Mouse (Mus musculus) limb, embryonic 11.5 days (tissue): ENCODE data around the gene Gm28043. TPM values are rescaled to one million over a fixed set of nuclear protein-coding genes. Genes with fewer than 3 reads are reported as not detected.
A peak's percentile ranks its signal among the peaks of the same experiment; 100 is the strongest.

Experiments used
- ATAC-seq: fragments of 200-750 bp; cut with Nextera tagmentation; 2 replicates; pipeline ENCODE4 v1.8.0; 2017; ENCODE audit warnings: low read depth; ENCODE audit not compliant: insufficient number of reproducible peaks, low FRiP score, low TSS enrichment
- DNase-seq: peaks from one replicate; pipeline ENCODE4 v3.0.0-alpha.2; 2015; ENCODE audit warnings: low spot score
- H3K27ac ChIP-seq: fragments of 300-500 bp; sonication (generic); replicated peaks from 2 replicates; pipeline ENCODE4 v1.5.1; 2014; ENCODE audit warnings: low read depth, mild to moderate bottlenecking, low read length
- H3K27me3 ChIP-seq: fragments of 300-500 bp; sonication (generic); 2 replicates; pipeline ENCODE4 v1.6.1; 2014; ENCODE audit warnings: mild to moderate bottlenecking, low read length, mixed read lengths; ENCODE audit not compliant: control insufficient read depth, insufficient read depth
- H3K36me3 ChIP-seq: fragments of 300-500 bp; sonication (generic); 2 replicates; pipeline ENCODE4 v1.6.1; 2014; ENCODE audit warnings: mild to moderate bottlenecking, low read length, moderate library complexity, mixed read lengths; ENCODE audit not compliant: control insufficient read depth, insufficient read depth
- H3K4me1 ChIP-seq: fragments of 300-500 bp; sonication (generic); 2 replicates; pipeline ENCODE4 v1.6.1; 2014; ENCODE audit warnings: low read length, mixed read lengths; ENCODE audit not compliant: control insufficient read depth, insufficient read depth
- H3K4me2 ChIP-seq: fragments of 300-500 bp; sonication (generic); 2 replicates; pipeline ENCODE4 v1.6.1; 2014; ENCODE audit warnings: low read depth, mild to moderate bottlenecking, moderate library complexity; ENCODE audit not compliant: severe bottlenecking
- H3K4me3 ChIP-seq: fragments of 300-500 bp; sonication (generic); 2 replicates; pipeline ENCODE4 v1.5.1; 2014; ENCODE audit warnings: low read depth, low read length
- H3K9ac ChIP-seq: fragments of 300-500 bp; sonication (generic); 2 replicates; pipeline ENCODE4 v1.6.1; 2014; ENCODE audit warnings: mild to moderate bottlenecking, low read length
- H3K9me3 ChIP-seq: fragments of 300-500 bp; sonication (generic); 2 replicates; pipeline ENCODE4 v1.6.1; 2016; ENCODE audit warnings: low read length; ENCODE audit not compliant: control insufficient read depth
- WGBS: fragments of 180-500 bp; shearing (Covaris S2); extraction: QIAGEN DNeasy Blood & Tissue Kit; methylation state at CpG from one replicate; pipeline ENCODE4 v1.1.7; 2014; 5-methylcytosine and 5-hydroxymethylcytosine counted together
- polyA plus RNA-seq: library from polyadenylated mRNA; unstranded; fragments of >200 nt; fragmentation: Nextera tagmentation; extraction: Ambion mirVana; gene quantifications from 2 replicates; pipeline ENCODE4 v1.2.1, GENCODE M21; 2014

The Gm28043 gene
- 2.9 and 3.1 TPM in 2 replicates for polyA plus RNA-seq

DNA sequence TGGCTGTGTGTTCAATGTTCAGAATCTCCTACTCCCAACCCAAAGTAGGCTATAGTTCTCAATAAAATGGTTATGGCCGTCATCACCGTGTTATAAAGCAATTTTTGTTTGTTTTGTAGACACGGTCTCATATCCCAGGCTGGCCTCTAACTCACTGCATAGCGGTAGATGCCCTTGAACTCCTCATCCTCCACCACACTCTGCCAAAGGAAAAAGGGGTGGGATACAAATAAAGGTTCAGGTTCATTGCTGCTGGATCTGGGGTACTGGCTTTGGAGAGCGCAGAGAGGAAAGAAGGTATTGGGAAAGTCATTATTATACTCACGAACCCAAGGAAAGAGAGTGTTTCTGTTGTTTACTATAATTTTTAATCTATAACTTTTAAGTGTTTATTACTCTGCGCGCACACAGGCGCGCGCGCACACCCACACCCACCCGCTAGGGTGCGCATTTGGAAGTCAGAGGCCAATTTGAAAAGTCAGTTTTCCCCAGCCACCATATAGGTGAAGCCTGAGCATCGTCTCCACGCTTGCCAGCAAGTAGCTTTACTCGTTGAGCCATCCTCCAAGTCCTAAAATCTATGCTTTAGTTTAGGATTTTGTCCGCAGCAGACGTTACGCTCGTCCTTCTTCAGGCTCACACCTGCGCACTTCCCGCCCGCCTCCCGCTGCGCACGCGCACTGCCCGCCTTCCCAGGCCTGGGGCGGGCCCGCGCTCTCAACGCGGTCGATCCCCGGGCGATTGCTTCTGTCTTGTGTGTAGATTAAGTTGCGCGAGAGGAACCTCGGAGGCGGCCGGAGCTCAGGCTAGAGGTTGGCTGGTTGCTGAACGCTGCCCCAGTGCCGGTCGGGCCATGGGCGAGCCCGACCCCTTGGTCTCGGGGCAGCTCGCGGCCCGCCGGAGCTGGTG lies at the start of gene Gm28043, which contains the start of gene Rnf8:
Gene Gm28043 (plus strand): TSS at position 762 of the 909 bp plus-strand sequence.
Gene Rnf8 (plus strand): TSS at position 676 of the 909 bp plus-strand sequence.
- peak; percentile 87 for ATAC-seq
- DNase-seq = peak; percentile 96
- Histone ChIP-seq H3K4me2 (peak within 1 kb of the TSS; percentile 90), H3K9ac (peak within 1 kb of the TSS; percentile 98), H3K36me3 (no peaks in the 10 kb centered on the region; the same call in 1 of the 2 replicates), H3K9me3 (no peaks in the 10 kb centered on the region), H3K27me3 (no peaks in the 10 kb centered on the region), H3K4me1 (peaks cover 10% of the 10 kb centered on the region; the same call in 1 of the 2 replicates), H3K4me3 (peak within 1 kb of the TSS; percentile 97), H3K27ac (peak within 1 kb of the TSS; percentile 95)
- 2% methylated on average over 52 of the region's 52 CpGs for WGBS

DNA sequence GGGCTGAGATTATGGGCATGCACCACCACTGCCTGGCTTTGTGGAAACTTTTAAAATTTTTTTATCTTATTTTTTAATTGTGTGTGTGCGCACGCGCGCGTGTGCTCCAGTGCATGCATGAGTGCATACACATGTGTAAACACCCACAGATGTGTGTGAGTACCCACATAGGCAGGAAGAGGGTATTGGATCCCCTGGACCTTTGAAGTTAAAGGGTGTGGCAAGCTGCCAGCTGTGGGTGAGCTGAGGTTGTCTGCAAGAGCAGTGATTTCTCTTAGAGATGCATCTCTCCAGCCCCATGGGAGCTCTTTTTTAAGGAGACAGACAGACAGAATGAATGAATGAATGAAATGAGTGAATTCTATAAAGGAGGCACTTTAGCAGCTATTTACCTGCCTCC lies 49.2 kb upstream of the Gm28043 start:
- ATAC-seq (no peak), DNase-seq (no peak)
- 95% methylated on average over 5 of the region's 5 CpGs for WGBS
- H3K9ac ChIP-seq = no peak overlapping the region
- no peaks in the 10 kb centered on the region for H3K4me1 ChIP-seq
- no peak overlapping the region for H3K4me2 ChIP-seq
- no peaks in the 10 kb centered on the region for H3K27me3 ChIP-seq
- H3K4me3 ChIP-seq = no peak overlapping the region
- H3K36me3 ChIP-seq = peaks cover 2% of the 10 kb centered on the region; the same call in 1 of the 2 replicates
- H3K9me3 ChIP-seq = no peaks in the 10 kb centered on the region
- H3K27ac ChIP-seq = no peak overlapping the region

DNA sequence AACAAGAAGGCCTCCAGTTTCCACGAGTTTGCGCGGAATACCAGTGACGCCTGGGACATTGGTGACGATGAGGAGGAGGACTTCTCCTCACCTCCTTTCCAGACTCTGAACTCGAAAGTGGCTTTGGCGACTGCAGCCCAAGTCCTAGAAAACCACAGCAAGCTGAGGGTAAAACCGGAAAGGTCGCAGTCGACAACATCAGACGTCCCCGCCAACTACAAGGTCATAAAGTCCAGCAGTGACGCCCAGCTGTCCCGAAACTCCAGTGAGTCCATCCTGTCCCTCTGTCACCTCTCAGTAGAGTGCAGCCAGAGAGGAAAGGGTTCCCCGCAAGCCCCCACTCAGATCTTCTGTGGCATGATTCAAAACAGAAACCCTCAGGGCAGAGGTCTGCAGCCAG lies 46.2 kb upstream of the Gm28043 start:
- Histone ChIP-seq H3K9me3 (no peaks in the 10 kb centered on the region), H3K27ac (no peak overlapping the region), H3K4me1 (no peaks in the 10 kb centered on the region), H3K27me3 (no peaks in the 10 kb centered on the region), H3K9ac (no peak overlapping the region), H3K36me3 (peaks cover 2% of the 10 kb centered on the region; the same call in 1 of the 2 replicates), H3K4me2 (no peak overlapping the region), H3K4me3 (no peak overlapping the region)
- 83% methylated on average over 15 of the region's 15 CpGs for WGBS
- no peak for DNase-seq
- ATAC-seq = no peak

DNA sequence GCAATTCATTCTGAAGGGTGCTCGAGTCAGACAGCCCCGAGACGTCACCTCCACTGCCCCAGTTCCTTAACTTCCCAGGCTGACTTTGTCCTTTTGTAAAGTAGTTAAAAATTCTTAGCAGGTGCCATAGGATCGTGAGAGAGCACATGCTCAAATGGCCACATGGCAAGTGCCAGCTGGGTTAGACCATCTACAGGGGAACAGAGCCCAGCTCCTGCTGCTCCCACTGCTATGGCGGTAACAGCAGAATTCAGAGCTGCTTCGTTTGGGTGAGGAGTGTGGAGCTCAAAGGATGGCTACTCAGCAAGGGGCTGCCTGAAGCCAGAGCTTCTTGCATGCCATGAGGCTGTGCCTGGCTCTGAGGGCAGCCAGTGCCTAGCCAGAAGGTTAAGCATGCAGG lies 44.8 kb upstream of the Gm28043 start:
- H3K36me3 ChIP-seq = peaks cover 2% of the 10 kb centered on the region; the same call in 1 of the 2 replicates
- H3K4me3 ChIP-seq = no peak overlapping the region
- ATAC-seq (no peak), DNase-seq (no peak)
- no peak overlapping the region for H3K4me2 ChIP-seq
- no peak overlapping the region for H3K9ac ChIP-seq
- WGBS = 87% methylated on average over 6 of the region's 6 CpGs
- H3K27me3 ChIP-seq = no peaks in the 10 kb centered on the region
- H3K27ac ChIP-seq = no peak overlapping the region
- H3K4me1 ChIP-seq = no peaks in the 10 kb centered on the region
- H3K9me3 ChIP-seq = no peaks in the 10 kb centered on the region

DNA sequence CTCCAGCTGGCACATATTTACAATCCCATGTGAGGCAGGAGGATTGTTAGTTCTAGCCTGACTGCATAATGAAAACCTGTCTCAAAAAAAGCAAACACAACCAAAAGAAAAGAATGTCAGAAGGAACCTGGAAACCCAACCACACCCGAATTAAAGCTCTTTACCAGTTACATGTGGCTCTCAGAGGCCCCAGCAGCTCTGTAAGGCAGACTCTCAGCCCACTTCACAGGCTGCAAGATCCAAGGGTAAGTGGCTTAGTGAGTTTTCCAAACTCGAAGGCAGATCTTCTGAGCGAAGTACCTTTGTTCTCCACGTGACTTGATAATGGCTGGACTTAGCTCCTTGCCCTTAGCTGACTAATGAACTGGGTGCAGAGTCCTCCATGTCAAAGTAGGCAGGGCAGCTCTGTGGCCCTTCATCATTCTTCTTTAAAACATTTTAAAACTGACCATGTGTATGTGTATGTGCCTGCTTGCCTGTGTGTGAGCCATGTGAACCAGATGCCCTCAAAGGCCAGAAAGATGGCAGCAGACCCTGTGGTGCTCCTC lies 35.0 kb upstream of the Gm28043 start:
- H3K27ac ChIP-seq = no peak overlapping the region
- H3K4me3 ChIP-seq = no peak overlapping the region
- peaks cover 2% of the 10 kb centered on the region; the same call in 1 of the 2 replicates for H3K36me3 ChIP-seq

DNA sequence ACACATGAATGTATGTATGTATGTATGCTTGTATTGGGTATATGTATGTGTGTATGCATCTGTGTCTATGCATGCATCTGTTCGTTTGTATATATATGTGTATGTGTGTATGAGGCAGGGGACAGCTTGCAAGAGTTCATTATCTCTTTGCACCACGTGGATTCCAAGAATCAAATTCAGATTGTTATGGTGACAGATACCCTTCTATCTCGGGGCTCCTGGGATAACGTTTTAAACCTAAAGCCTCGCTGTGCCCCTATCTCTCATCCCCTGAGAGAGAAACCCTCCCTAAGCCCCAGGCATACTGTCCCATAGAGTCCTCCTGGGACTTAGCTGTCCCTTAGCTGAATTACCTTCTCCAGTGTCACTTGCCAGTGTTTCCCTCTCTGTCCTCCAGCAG lies 31.1 kb upstream of the Gm28043 start:
- H3K4me3 ChIP-seq = no peak overlapping the region
- H3K4me1 ChIP-seq = no peaks in the 10 kb centered on the region
- no peak overlapping the region for H3K9ac ChIP-seq
- no peak for DNase-seq
- 87% methylated on average over 5 of the region's 5 CpGs for WGBS
- no peak for ATAC-seq
- no peaks in the 10 kb centered on the region for H3K27me3 ChIP-seq
- H3K9me3 ChIP-seq = no peaks in the 10 kb centered on the region
- no peak overlapping the region for H3K4me2 ChIP-seq
- no peak overlapping the region for H3K27ac ChIP-seq
- H3K36me3 ChIP-seq = 0 out of 2 replicates have a peak, but pooled peaks cover 2% of the 10 kb centered on the region

More for the DNA sequence above, 35.0 kb upstream of the Gm28043 start:
- Histone ChIP-seq H3K9me3 (no peaks in the 10 kb centered on the region), H3K4me2 (no peak overlapping the region), H3K27me3 (no peaks in the 10 kb centered on the region), H3K4me1 (no peaks in the 10 kb centered on the region), H3K9ac (no peak overlapping the region)
- no peak for DNase-seq
- no peak for ATAC-seq
- 90% methylated on average over 4 of the region's 4 CpGs for WGBS

DNA sequence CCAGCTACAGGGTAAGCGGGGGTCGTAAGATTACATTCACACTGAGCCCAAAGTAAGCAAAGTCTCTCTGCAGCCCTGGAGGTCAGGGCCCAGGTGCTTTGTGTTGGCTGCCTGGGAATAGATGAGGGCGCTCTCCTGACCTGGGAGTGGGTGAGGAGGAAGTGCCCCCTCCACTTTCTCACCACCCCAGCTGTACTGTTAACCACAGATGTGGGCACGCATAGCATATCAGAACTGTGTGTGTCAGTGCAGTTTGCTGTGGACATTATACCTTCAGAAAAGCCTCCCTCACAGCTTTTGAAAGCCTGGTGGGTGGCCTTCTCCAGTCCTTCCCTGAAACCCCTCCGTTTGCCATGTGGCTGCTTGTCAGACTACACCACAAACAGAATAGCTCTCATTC lies 30.4 kb upstream of the Gm28043 start:
- Histone ChIP-seq H3K4me2 (no peak overlapping the region), H3K9ac (no peak overlapping the region), H3K4me1 (peaks cover 4% of the 10 kb centered on the region), H3K27ac (no peak overlapping the region), H3K36me3 (0 out of 2 replicates have a peak, but pooled peaks cover 2% of the 10 kb centered on the region), H3K9me3 (no peaks in the 10 kb centered on the region), H3K4me3 (no peak overlapping the region), H3K27me3 (no peaks in the 10 kb centered on the region)
- ATAC-seq (no peak), DNase-seq (no peak)
- 73% methylated on average over 5 of the region's 5 CpGs for WGBS

DNA sequence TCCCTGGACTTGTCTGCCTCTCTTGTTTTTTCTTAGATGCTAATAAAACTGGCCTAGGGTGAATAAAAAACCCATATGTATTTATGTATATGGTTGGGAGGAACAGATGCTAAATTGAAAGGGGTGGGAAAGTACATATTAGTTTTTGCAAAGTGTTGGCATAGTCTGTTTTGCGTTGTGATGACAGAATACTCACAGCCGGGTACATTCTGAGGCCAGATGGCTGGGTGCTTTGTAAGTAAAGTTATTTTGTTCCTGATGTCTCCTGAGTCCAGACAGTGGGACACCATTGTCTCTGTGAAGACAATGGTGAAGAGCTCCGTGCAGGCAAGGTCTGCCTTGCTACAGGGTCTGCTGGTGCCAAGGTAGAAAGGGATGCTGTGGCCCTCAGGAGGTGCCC lies 29.9 kb upstream of the Gm28043 start:
- H3K36me3 ChIP-seq = no peaks in the 10 kb centered on the region
- H3K4me2 ChIP-seq = no peak overlapping the region
- 89% methylated on average over 3 of the region's 3 CpGs for WGBS
- DNase-seq = no peak
- peaks cover 6% of the 10 kb centered on the region for H3K4me1 ChIP-seq
- H3K27ac ChIP-seq = no peak overlapping the region
- H3K9me3 ChIP-seq = no peaks in the 10 kb centered on the region
- no peak overlapping the region for H3K9ac ChIP-seq
- no peak for ATAC-seq
- H3K4me3 ChIP-seq = no peak overlapping the region
- H3K27me3 ChIP-seq = no peaks in the 10 kb centered on the region
